Mouse (Mus musculus): ENCODE results near the gene Phrf1. TPM values are rescaled to one million over a fixed set of nuclear protein-coding genes. Genes with fewer than 3 reads are reported as not detected.

Gene Phrf1
- polyA plus RNA-seq, 1 experiment: 32.0 TPM

- no peaks in the 10 kb centered on the region for H3K4me1 ChIP-seq (ENCODE audit: control insufficient read depth, insufficient read depth, low read length)
- no peak within 1 kb of the TSS for H3K27ac ChIP-seq (ENCODE audit: insufficient read depth, low read length)
- 3% methylated on average over 39 of the region's 41 CpGs for WGBS
- H3K4me3 ChIP-seq (replicated peaks; ENCODE audit: insufficient read depth, low read depth, low read length): peak within 1 kb of the TSS; percentile 67
- no peaks in the 10 kb centered on the region for H3K27me3 ChIP-seq (ENCODE audit: control insufficient read depth, insufficient read depth, low read length)
- DNase-seq: peak; percentile 85 to 90
- no peak for TF ChIP-seq POLR2A (IDR thresholded peaks at IDR 0.05; ENCODE audit: borderline replicate concordance, insufficient read depth, low read length)
- TF ChIP-seq CTCF (IDR thresholded peaks at IDR 0.05; ENCODE audit: borderline replicate concordance, insufficient read depth, low read depth, low read length): no peak
Observed at GRCm38 (mm10) chr7:141215101-141215879, 13.3 kb upstream of the Phrf1 start, which contains the start of gene Rassf7. Gene Rassf7, plus strand, starts transcription at chr7:141215860.

- WGBS: 3% methylated on average over 42 of the region's 42 CpGs
- H3K27me3 ChIP-seq (ENCODE audit: control insufficient read depth, insufficient read depth, low read length): no peaks in the 10 kb centered on the region
- TF ChIP-seq POLR2A (IDR thresholded peaks at IDR 0.05; ENCODE audit: borderline replicate concordance, insufficient read depth, low read length) (no peak), CTCF (IDR thresholded peaks at IDR 0.05; ENCODE audit: borderline replicate concordance, insufficient read depth, low read depth, low read length) (no peak)
Observed at GRCm38 (mm10) chr7:141215880-141216733, 12.5 kb upstream of the Phrf1 start.

DNA sequence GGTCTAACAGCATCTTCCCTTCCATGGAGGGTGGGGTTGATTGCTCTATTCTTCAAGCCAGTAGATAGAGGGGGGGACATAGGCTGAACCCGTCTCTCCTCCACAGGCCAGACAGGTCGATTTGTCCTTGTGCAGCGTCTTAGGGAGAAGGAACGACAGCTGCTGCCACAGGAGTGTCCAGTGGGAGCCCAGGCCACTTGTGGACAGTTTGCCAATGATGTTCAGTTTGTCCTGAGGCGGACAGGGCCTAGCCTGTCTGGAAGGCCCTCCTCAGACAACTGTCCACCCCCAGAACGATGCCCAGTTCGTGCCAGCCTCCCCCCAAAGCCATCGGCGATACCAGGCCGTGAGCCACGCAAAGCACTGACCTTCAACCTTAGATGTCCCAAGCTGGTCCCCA, 11.7 kb upstream of the Phrf1 start:
- DNase-seq: no peak
- Histone ChIP-seq H3K27ac (ENCODE audit: insufficient read depth, low read length) (no peak overlapping the region), H3K27me3 (ENCODE audit: control insufficient read depth, insufficient read depth, low read length) (no peaks in the 10 kb centered on the region), H3K4me1 (ENCODE audit: control insufficient read depth, insufficient read depth, low read length) (no peaks in the 10 kb centered on the region; the same call in 1 of the 2 replicates), H3K4me3 (replicated peaks; ENCODE audit: insufficient read depth, low read depth, low read length) (no peak overlapping the region)
- no peak for TF ChIP-seq CTCF (IDR thresholded peaks at IDR 0.05; ENCODE audit: borderline replicate concordance, insufficient read depth, low read depth, low read length)
- no peak for TF ChIP-seq POLR2A (IDR thresholded peaks at IDR 0.05; ENCODE audit: borderline replicate concordance, insufficient read depth, low read length)
- 84% methylated on average over 11 of the region's 11 CpGs for WGBS

More at GRCm38 (mm10) chr7:141215880-141216733, 12.5 kb upstream of the Phrf1 start:
- no peaks in the 10 kb centered on the region for H3K4me1 ChIP-seq (ENCODE audit: control insufficient read depth, insufficient read depth, low read length)
- peak in 1 of 2 experiments; percentile 24 for DNase-seq
- peak overlapping the region; percentile 67 for H3K4me3 ChIP-seq (replicated peaks; ENCODE audit: insufficient read depth, low read depth, low read length)
- H3K27ac ChIP-seq (ENCODE audit: insufficient read depth, low read length): no peak overlapping the region

GRCm38 (mm10) chr7:141217343-141218013, 11.1 kb upstream of the Phrf1 start:
- no peak for DNase-seq
- 89% methylated on average over 17 of the region's 17 CpGs for WGBS
- peaks cover 5% of the 10 kb centered on the region; the same call in 1 of the 2 replicates for H3K4me1 ChIP-seq (ENCODE audit: control insufficient read depth, insufficient read depth, low read length)
- H3K4me3 ChIP-seq (replicated peaks; ENCODE audit: insufficient read depth, low read depth, low read length): no peak overlapping the region
- TF ChIP-seq CTCF (IDR thresholded peaks at IDR 0.05; ENCODE audit: borderline replicate concordance, insufficient read depth, low read depth, low read length): no peak
- no peak for TF ChIP-seq POLR2A (IDR thresholded peaks at IDR 0.05; ENCODE audit: borderline replicate concordance, insufficient read depth, low read length)
- no peak overlapping the region for H3K27ac ChIP-seq (ENCODE audit: insufficient read depth, low read length)
- no peaks in the 10 kb centered on the region for H3K27me3 ChIP-seq (ENCODE audit: control insufficient read depth, insufficient read depth, low read length)

DNA sequence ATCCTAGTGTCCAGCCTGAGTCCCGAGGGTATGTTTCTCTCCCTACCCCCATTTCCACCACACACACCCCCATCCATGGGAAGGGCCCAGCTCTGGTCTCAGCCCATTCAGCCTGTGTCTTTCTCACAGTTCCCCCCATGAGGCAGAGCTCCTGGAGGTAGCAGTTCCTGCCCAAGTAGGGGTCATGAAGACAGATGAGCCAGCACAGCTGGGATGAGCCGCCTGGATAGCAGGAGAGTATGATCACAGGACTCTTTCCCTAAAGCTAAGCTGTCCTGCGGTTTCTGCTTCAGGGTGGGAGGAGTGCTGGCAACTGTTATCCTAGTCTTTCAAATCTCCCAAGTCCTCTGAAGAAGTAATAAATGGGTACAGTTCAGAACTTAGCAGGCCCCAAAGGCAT, 10.4 kb upstream of the Phrf1 start:
- WGBS: 76% methylated on average over 3 of the region's 3 CpGs
- H3K27me3 ChIP-seq (ENCODE audit: control insufficient read depth, insufficient read depth, low read length): no peaks in the 10 kb centered on the region
- peaks cover 8% of the 10 kb centered on the region; the same call in 1 of the 2 replicates for H3K4me1 ChIP-seq (ENCODE audit: control insufficient read depth, insufficient read depth, low read length)
- no peak overlapping the region for H3K4me3 ChIP-seq (replicated peaks; ENCODE audit: insufficient read depth, low read depth, low read length)
- TF ChIP-seq CTCF (IDR thresholded peaks at IDR 0.05; ENCODE audit: borderline replicate concordance, insufficient read depth, low read depth, low read length) (no peak), POLR2A (IDR thresholded peaks at IDR 0.05; ENCODE audit: borderline replicate concordance, insufficient read depth, low read length) (no peak)
- no peak for DNase-seq
- H3K27ac ChIP-seq (ENCODE audit: insufficient read depth, low read length): no peak overlapping the region

DNA sequence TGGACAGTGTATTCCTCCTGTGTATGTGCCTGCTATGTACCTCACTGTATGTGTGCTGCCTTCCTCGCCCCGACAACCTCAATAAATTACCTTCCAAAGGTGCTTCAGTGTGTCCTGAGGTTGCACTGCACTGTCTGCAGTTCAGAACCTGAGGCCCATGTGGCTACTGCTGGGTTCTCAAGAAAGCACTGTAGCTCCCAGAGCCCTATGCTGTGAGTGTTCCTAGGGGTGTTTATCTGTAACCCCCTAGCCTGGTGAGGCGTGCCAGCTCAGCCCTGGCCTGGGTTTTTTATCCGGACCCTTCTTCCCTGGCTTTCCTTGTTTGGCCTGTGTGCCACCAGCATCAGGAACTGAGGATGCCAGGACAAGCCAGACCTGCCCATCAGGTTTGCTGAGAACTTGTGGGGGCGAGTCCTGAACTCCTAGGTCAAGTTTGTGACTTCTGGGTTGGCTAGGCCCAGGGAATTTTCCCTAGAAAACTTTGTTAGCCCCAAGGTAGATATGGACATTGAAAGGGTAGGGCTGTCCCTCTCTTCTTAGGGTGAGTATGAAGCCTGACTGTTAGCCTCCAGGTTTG, 9.9 kb upstream of the Phrf1 start:
- no peak overlapping the region for H3K4me3 ChIP-seq (replicated peaks; ENCODE audit: insufficient read depth, low read depth, low read length)
- no peak for DNase-seq
- no peak overlapping the region for H3K27ac ChIP-seq (ENCODE audit: insufficient read depth, low read length)
- no peaks in the 10 kb centered on the region for H3K27me3 ChIP-seq (ENCODE audit: control insufficient read depth, insufficient read depth, low read length)
- TF ChIP-seq POLR2A (IDR thresholded peaks at IDR 0.05; ENCODE audit: borderline replicate concordance, insufficient read depth, low read length) (no peak), CTCF (IDR thresholded peaks at IDR 0.05; ENCODE audit: borderline replicate concordance, insufficient read depth, low read depth, low read length) (no peak)
- peaks cover 8% of the 10 kb centered on the region; the same call in 1 of the 2 replicates for H3K4me1 ChIP-seq (ENCODE audit: control insufficient read depth, insufficient read depth, low read length)
- 91% methylated on average over 5 of the region's 5 CpGs for WGBS

DNA sequence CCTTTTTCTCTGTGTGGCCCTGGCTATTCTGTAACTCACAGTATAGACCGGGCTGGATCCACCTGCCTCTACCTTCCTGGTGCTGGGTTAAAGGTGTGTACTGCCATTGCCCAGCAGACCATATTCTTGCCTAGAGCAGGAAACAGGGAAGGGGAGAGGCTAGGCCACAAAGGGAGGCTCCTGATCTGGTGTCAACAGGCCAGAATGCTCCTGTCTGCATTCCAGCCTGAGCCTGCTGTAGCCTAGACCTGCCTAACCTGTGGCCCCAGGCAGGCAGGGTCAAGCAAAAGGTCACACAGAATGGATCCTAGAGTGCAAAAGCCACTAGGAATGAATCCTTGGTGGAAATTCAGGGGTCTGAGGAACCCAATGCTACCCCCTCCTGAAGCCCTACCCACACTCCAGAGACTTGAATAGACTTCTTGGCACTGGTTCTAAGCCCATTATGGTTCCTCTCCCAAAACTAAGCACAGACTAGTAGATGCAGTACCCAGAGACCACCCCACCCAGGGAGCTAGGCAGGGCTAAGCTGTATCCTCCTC, 9.0 kb upstream of the Phrf1 start:
- H3K27me3 ChIP-seq (ENCODE audit: control insufficient read depth, insufficient read depth, low read length): no peaks in the 10 kb centered on the region
- H3K4me3 ChIP-seq (replicated peaks; ENCODE audit: insufficient read depth, low read depth, low read length): no peak overlapping the region
- peaks cover 8% of the 10 kb centered on the region; the same call in 1 of the 2 replicates for H3K4me1 ChIP-seq (ENCODE audit: control insufficient read depth, insufficient read depth, low read length)
- WGBS: 100% methylated on average over 1 of the region's 1 CpGs
- H3K27ac ChIP-seq (ENCODE audit: insufficient read depth, low read length): no peak overlapping the region
- no peak for DNase-seq
- TF ChIP-seq POLR2A (IDR thresholded peaks at IDR 0.05; ENCODE audit: borderline replicate concordance, insufficient read depth, low read length): no peak
- no peak for TF ChIP-seq CTCF (IDR thresholded peaks at IDR 0.05; ENCODE audit: borderline replicate concordance, insufficient read depth, low read depth, low read length)

Data from cerebellum, adult 2 months (tissue).